Mouse (Mus musculus) erythroblast, embryonic 14.5 days (primary cell): ENCODE measurements around the gene Eif4ebp2. TPM values are rescaled to one million over a fixed set of nuclear protein-coding genes. Genes with fewer than 3 reads are reported as not detected.
A peak's percentile ranks its signal among the peaks of the same experiment; 100 is the strongest.

ENCODE experiments used
- H3K27me3 ChIP-seq: 2 replicates; pipeline ENCODE4 v1.6.1; 2012; ENCODE audit warnings: inconsistent platforms; ENCODE audit not compliant: control insufficient read depth
- H3K36me3 ChIP-seq: 2 replicates; pipeline ENCODE4 v1.6.1; 2012; ENCODE audit warnings: mild to moderate bottlenecking, inconsistent platforms; ENCODE audit not compliant: control insufficient read depth
- H3K4me1 ChIP-seq: 2 replicates; pipeline ENCODE4 v1.6.1; 2012; ENCODE audit warnings: inconsistent platforms; ENCODE audit not compliant: control insufficient read depth
- H3K4me3 ChIP-seq: replicated peaks from 2 replicates; pipeline ENCODE3; 2012; ENCODE audit warnings: moderate library complexity, mild to moderate bottlenecking, inconsistent platforms
- H3K9me3 ChIP-seq: 2 replicates; pipeline ENCODE4 v1.6.1; 2012; ENCODE audit warnings: low read length, inconsistent platforms, mixed read lengths; ENCODE audit not compliant: control insufficient read depth
- GATA1 ChIP-seq: IDR thresholded peaks from 2 replicates; pipeline ENCODE4 v1.6.1; 2012; ENCODE audit warnings: low read length, inconsistent platforms, mixed read lengths
- TAL1 ChIP-seq: IDR thresholded peaks from 3 replicates; pipeline ENCODE4 v1.6.1; 2012; ENCODE audit warnings: low read length, inconsistent platforms, mixed read lengths
- polyA plus RNA-seq: library from polyadenylated mRNA; stranded (reverse); fragments of >175 nt; gene quantifications from 2 replicates; pipeline ENCODE4 v1.2.3, GENCODE M21; 2012

Gene Eif4ebp2
- 6.2 and 6.5 TPM in 2 replicates for polyA plus RNA-seq

- peak within 1 kb of the TSS; percentile 100 for H3K4me3 ChIP-seq
- TF ChIP-seq TAL1 (no peak), GATA1 (no peak)
- H3K27me3 ChIP-seq: no peaks in the 10 kb centered on the region; the same call in 1 of the 2 replicates
- no peaks in the 10 kb centered on the region for H3K9me3 ChIP-seq
- peaks cover 32% of the 10 kb centered on the region for H3K36me3 ChIP-seq
- peaks cover 51% of the 10 kb centered on the region for H3K4me1 ChIP-seq
Measured at GRCm38 (mm10) chr10:61452645-61453044, at the start of gene Eif4ebp2. TSS of gene Eif4ebp2 (minus strand) at chr10:61452661.

GRCm38 (mm10) chr10:61500756-61501155 lies 48.3 kb upstream of the Eif4ebp2 start:
- Histone ChIP-seq H3K9me3 (no peaks in the 10 kb centered on the region), H3K4me3 (no peak overlapping the region), H3K4me1 (0 out of 2 replicates have a peak, but pooled peaks cover 3% of the 10 kb centered on the region), H3K36me3 (peaks cover 5% of the 10 kb centered on the region), H3K27me3 (no peaks in the 10 kb centered on the region)
- TF ChIP-seq TAL1 (no peak), GATA1 (no peak)

GRCm38 (mm10) chr10:61499505-61500466 lies 47.3 kb upstream of the Eif4ebp2 start:
- Histone ChIP-seq H3K36me3 (peaks cover 7% of the 10 kb centered on the region), H3K4me1 (peaks cover 3% of the 10 kb centered on the region; the same call in 1 of the 2 replicates), H3K27me3 (no peaks in the 10 kb centered on the region), H3K4me3 (no peak overlapping the region), H3K9me3 (no peaks in the 10 kb centered on the region)
- TF ChIP-seq GATA1 (no peak), TAL1 (no peak)

GRCm38 (mm10) chr10:61496231-61496630 lies 43.8 kb upstream of the Eif4ebp2 start:
- no peaks in the 10 kb centered on the region for H3K9me3 ChIP-seq
- no peak overlapping the region for H3K4me3 ChIP-seq
- no peaks in the 10 kb centered on the region for H3K27me3 ChIP-seq
- H3K4me1 ChIP-seq: peaks cover 18% of the 10 kb centered on the region
- peaks cover 9% of the 10 kb centered on the region for H3K36me3 ChIP-seq
- TF ChIP-seq TAL1: no peak
- TF ChIP-seq GATA1: no peak

DNA sequence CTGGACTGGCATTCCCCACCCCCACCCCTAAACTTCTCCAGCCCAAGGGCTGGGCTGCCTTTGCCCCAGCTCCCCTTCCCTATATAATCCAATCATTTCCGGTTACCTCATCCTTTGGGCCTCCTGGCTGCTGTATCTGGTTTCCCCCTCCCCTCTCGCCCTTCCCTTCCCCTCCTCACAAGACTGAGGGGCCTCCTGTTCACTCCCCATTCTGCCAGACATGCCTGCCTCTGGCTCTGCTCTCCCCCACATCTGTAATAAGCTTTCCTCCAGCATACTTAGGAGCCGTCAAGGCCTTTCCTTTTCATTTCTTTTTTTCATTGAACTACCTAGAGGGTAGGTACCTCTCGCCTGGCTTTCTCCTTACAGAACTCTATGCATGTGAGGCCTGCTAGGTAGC lies 43.0 kb upstream of the Eif4ebp2 start:
- Histone ChIP-seq H3K27me3 (no peaks in the 10 kb centered on the region), H3K4me3 (no peak overlapping the region), H3K9me3 (no peaks in the 10 kb centered on the region), H3K4me1 (peaks cover 26% of the 10 kb centered on the region), H3K36me3 (peaks cover 12% of the 10 kb centered on the region)
- TF ChIP-seq TAL1 (no peak), GATA1 (no peak)

DNA sequence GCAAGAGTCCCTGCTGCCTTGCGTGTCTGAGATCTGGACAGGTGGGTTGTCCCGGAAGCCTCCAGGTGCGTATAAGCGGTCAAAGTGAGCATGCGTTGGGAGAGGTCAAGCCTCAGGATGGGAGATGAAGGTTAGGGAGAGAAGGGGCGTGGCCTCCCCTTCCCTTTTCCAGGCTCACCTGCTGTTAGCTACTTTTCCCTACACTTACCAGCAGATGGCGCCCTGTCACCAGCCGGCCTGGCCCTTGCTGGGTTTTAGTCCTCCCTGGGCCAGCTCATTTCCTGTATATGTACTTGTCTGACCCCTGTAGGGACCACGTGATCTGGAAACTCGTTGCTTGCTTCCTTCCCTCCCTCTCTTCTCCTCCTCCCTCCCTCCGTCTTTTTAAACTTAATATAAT lies 39.6 kb upstream of the Eif4ebp2 start:
- peak overlapping the region; percentile 58 for H3K4me3 ChIP-seq
- H3K36me3 ChIP-seq: peaks cover 21% of the 10 kb centered on the region
- H3K9me3 ChIP-seq: no peaks in the 10 kb centered on the region
- peaks cover 46% of the 10 kb centered on the region for H3K4me1 ChIP-seq
- H3K27me3 ChIP-seq: no peaks in the 10 kb centered on the region
- TF ChIP-seq TAL1 (no peak), GATA1 (no peak)

DNA sequence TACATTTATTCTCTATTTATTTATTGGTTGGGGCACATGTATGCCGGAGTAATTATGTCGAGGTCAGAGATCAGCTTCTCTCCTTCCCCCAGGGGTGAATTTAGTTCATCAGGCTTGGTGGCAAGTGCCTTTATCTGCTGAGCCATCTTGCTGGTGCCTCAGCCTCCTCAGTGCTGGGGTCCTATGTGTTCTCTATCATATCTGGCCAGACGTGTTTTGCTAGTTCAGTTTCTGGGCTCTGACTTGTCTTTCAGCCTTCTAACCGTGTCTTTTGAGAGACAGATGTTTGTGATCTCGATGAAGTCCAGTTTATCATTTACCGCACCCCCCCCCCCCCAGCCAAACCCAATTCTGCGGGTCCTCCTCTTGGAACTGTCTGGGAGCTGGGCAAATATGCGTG lies 39.1 kb upstream of the Eif4ebp2 start:
- peak; percentile 65 for TF ChIP-seq GATA1
- TF ChIP-seq TAL1: peak; percentile 68

GRCm38 (mm10) chr10:61488522-61489110 lies 36.2 kb upstream of the Eif4ebp2 start:
- TF ChIP-seq TAL1 (no peak), GATA1 (no peak)
- Histone ChIP-seq H3K4me1 (peaks cover 57% of the 10 kb centered on the region), H3K36me3 (peaks cover 25% of the 10 kb centered on the region), H3K27me3 (no peaks in the 10 kb centered on the region), H3K9me3 (no peaks in the 10 kb centered on the region), H3K4me3 (no peak overlapping the region)

More for the DNA sequence above, 39.1 kb upstream of the Eif4ebp2 start:
- no peaks in the 10 kb centered on the region for H3K27me3 ChIP-seq
- peaks cover 24% of the 10 kb centered on the region for H3K36me3 ChIP-seq
- H3K4me1 ChIP-seq: peaks cover 49% of the 10 kb centered on the region
- peak overlapping the region; percentile 58 for H3K4me3 ChIP-seq
- no peaks in the 10 kb centered on the region for H3K9me3 ChIP-seq
